Mouse (Mus musculus): ENCODE measurements around the gene Fbln2. TPM values are rescaled to one million over a fixed set of nuclear protein-coding genes. Genes with fewer than 3 reads are reported as not detected.

Fbln2 gene
- polyA plus RNA-seq, 1 experiment from 2014 or later, result 33.7 TPM

GRCm38 (mm10) chr6:91281206-91281605, 69.0 kb downstream of the Fbln2 start:
- Histone ChIP-seq H3K4me1 (peaks cover 24% of the 10 kb centered on the region), H3K4me3 (replicated peaks) (no peak overlapping the region), H3K36me3 (no peaks in the 10 kb centered on the region), H3K4me2 (no peak overlapping the region), H3K27ac (replicated peaks) (no peak overlapping the region), H3K9ac (replicated peaks) (no peak overlapping the region), H3K9me3 (replicated peaks) (no peaks in the 10 kb centered on the region), H3K27me3 (replicated peaks) (peaks cover 6% of the 10 kb centered on the region)
- WGBS, result 5% methylated on average over 6 of the region's 6 CpGs
- peak; percentile 36 for ATAC-seq (ENCODE audit: low FRiP score)

- H3K27me3 ChIP-seq (replicated peaks), result peaks cover 10% of the 10 kb centered on the region
- H3K36me3 ChIP-seq, result no peaks in the 10 kb centered on the region
- no peak overlapping the region for H3K27ac ChIP-seq (replicated peaks)
- no peak overlapping the region for H3K4me3 ChIP-seq (replicated peaks)
- no peak for ATAC-seq (ENCODE audit: low FRiP score)
- no peaks in the 10 kb centered on the region for H3K9me3 ChIP-seq (replicated peaks)
- peaks cover 29% of the 10 kb centered on the region for H3K4me1 ChIP-seq
- no peak overlapping the region for H3K4me2 ChIP-seq
- H3K9ac ChIP-seq (replicated peaks), result no peak overlapping the region
- 43% methylated on average over 5 of the region's 5 CpGs for WGBS
These were observed 69.5 kb downstream of the Fbln2 start for GRCm38 (mm10) chr6:91281747-91282146.

GRCm38 (mm10) chr6:91283031-91283430, 70.8 kb downstream of the Fbln2 start:
- H3K27ac ChIP-seq (replicated peaks), result no peak overlapping the region
- no peak overlapping the region for H3K4me3 ChIP-seq (replicated peaks)
- ATAC-seq (ENCODE audit: low FRiP score), result no peak
- peaks cover 31% of the 10 kb centered on the region for H3K4me1 ChIP-seq
- 84% methylated on average over 7 of the region's 7 CpGs for WGBS
- no peaks in the 10 kb centered on the region for H3K36me3 ChIP-seq
- H3K27me3 ChIP-seq (replicated peaks), result peaks cover 19% of the 10 kb centered on the region
- H3K9ac ChIP-seq (replicated peaks), result no peak overlapping the region
- H3K4me2 ChIP-seq, result no peak overlapping the region
- no peaks in the 10 kb centered on the region for H3K9me3 ChIP-seq (replicated peaks)

- 5% methylated on average over 35 of the region's 35 CpGs for WGBS
- Histone ChIP-seq H3K4me3 (replicated peaks) (peak overlapping the region; percentile 34), H3K4me2 (peak overlapping the region; percentile 71), H3K27me3 (replicated peaks) (peaks cover 23% of the 10 kb centered on the region), H3K36me3 (no peaks in the 10 kb centered on the region), H3K9ac (replicated peaks) (peak overlapping the region; percentile 44), H3K9me3 (replicated peaks) (no peaks in the 10 kb centered on the region), H3K4me1 (peaks cover 31% of the 10 kb centered on the region), H3K27ac (replicated peaks) (peak overlapping the region; percentile 42)
- ATAC-seq (ENCODE audit: low FRiP score), result peak; percentile 80
These were observed 72.5 kb downstream of the Fbln2 start for GRCm38 (mm10) chr6:91284521-91285449.

DNA sequence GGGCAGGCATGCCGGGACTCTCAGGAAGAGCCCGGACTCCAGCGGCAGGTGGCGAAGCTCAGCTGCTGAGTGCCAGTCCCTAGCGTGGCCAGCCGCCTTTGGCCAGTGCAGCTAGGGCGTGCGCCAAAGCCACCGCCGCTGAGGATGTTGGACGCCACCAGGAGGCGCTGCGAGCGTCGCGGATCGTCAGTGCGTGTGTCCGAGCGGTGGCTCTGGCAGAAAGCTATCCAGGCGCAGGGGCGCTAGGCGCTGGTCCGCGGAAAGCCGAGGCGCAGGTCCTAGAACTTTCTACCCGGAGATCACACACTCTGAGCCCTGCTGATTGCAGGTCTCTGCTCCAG, 73.2 kb downstream of the Fbln2 start:
- no peaks in the 10 kb centered on the region for H3K9me3 ChIP-seq (replicated peaks)
- peak; percentile 79 for ATAC-seq (ENCODE audit: low FRiP score)
- under 1% methylated on average over 28 of the region's 28 CpGs for WGBS
- peak overlapping the region; percentile 42 for H3K27ac ChIP-seq (replicated peaks)
- peaks cover 23% of the 10 kb centered on the region for H3K27me3 ChIP-seq (replicated peaks)
- H3K4me3 ChIP-seq (replicated peaks), result peak overlapping the region; percentile 34
- no peaks in the 10 kb centered on the region for H3K36me3 ChIP-seq
- peaks cover 31% of the 10 kb centered on the region for H3K4me1 ChIP-seq
- H3K9ac ChIP-seq (replicated peaks), result peak overlapping the region; percentile 44
- H3K4me2 ChIP-seq, result peak overlapping the region; percentile 71

DNA sequence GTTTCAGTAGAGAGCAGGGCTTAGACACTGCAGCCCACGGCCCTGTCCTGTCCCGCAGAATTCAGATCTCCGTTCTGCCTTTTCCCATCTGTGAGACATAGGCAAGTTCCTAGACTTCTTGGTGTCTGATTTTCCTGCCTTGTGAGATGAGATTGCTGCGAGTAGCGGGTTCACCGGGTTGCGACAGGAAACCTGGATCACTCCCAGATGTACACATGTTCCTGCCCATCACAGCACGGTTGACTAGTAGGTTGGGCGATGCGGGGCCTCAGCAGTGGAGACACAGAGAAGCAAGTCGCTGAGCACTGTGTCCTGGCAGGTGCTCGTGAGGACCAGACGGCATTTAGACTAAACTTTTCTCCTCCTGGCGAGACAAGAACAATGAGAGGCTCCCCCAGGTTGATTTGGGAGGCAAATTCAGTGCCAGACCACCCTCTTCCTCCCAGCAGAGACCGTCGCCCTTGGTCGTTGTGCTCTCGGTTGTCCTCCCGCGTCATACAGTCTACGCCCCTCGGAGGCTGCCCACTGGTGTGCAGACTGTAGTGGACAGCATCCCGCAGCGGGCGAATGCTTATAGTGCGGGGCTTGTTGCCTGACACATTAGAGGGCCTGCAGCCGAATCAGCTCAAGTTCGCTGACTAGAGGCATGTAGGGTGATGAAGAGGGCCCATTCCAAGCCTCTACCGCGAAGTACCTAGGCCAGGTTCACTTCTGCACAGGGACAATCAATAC, 73.7 kb downstream of the Fbln2 start:
- peak; percentile 29; the same call in 1 of the 2 replicates for ATAC-seq (ENCODE audit: low FRiP score)
- peaks cover 31% of the 10 kb centered on the region for H3K4me1 ChIP-seq
- no peaks in the 10 kb centered on the region for H3K36me3 ChIP-seq
- no peak overlapping the region; the same call in 1 of the 2 replicates for H3K27ac ChIP-seq (replicated peaks)
- peak overlapping the region; percentile 71 for H3K4me2 ChIP-seq
- H3K9me3 ChIP-seq (replicated peaks), result no peaks in the 10 kb centered on the region
- WGBS, result 30% methylated on average over 30 of the region's 30 CpGs
- peak overlapping the region; percentile 44 for H3K9ac ChIP-seq (replicated peaks)
- H3K27me3 ChIP-seq (replicated peaks), result peaks cover 23% of the 10 kb centered on the region
- H3K4me3 ChIP-seq (replicated peaks), result peak overlapping the region; percentile 34

GRCm38 (mm10) chr6:91286624-91287023, 74.4 kb downstream of the Fbln2 start:
- ATAC-seq (ENCODE audit: low FRiP score), result no peak
- H3K27ac ChIP-seq (replicated peaks), result no peak overlapping the region
- H3K4me2 ChIP-seq, result peak overlapping the region; percentile 71
- H3K4me1 ChIP-seq, result peaks cover 31% of the 10 kb centered on the region
- H3K36me3 ChIP-seq, result no peaks in the 10 kb centered on the region
- H3K9me3 ChIP-seq (replicated peaks), result no peaks in the 10 kb centered on the region
- H3K9ac ChIP-seq (replicated peaks), result no peak overlapping the region
- WGBS, result 3% methylated on average over 15 of the region's 15 CpGs
- peaks cover 23% of the 10 kb centered on the region for H3K27me3 ChIP-seq (replicated peaks)
- H3K4me3 ChIP-seq (replicated peaks), result no peak overlapping the region

DNA sequence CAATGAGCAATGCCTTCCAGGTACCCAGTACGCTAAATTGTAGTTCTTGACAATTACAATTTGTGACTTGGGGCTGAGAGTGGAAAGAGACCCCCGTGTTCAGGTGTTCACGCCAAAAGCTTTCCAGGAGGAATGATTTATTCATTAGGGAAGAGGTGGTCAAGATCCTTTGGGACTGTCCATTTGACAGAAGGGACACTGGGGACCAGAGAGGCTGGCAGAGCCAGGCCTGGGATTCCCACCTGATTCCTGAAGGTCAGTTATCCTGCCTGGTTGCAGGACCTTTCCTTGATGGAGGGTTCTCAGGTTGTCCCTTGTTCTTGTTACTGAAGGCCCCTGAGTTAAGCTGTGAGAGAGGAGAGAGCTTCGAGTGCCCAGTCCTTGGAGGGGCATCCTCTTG, 74.9 kb downstream of the Fbln2 start:
- no peak overlapping the region for H3K9ac ChIP-seq (replicated peaks)
- no peaks in the 10 kb centered on the region for H3K36me3 ChIP-seq
- H3K4me2 ChIP-seq, result no peak overlapping the region; the same call in 1 of the 2 replicates
- peaks cover 31% of the 10 kb centered on the region for H3K4me1 ChIP-seq
- WGBS, result 70% methylated on average over 4 of the region's 4 CpGs
- H3K27ac ChIP-seq (replicated peaks), result no peak overlapping the region
- H3K9me3 ChIP-seq (replicated peaks), result no peaks in the 10 kb centered on the region
- no peak for ATAC-seq (ENCODE audit: low FRiP score)
- H3K4me3 ChIP-seq (replicated peaks), result no peak overlapping the region
- H3K27me3 ChIP-seq (replicated peaks), result peaks cover 23% of the 10 kb centered on the region

DNA sequence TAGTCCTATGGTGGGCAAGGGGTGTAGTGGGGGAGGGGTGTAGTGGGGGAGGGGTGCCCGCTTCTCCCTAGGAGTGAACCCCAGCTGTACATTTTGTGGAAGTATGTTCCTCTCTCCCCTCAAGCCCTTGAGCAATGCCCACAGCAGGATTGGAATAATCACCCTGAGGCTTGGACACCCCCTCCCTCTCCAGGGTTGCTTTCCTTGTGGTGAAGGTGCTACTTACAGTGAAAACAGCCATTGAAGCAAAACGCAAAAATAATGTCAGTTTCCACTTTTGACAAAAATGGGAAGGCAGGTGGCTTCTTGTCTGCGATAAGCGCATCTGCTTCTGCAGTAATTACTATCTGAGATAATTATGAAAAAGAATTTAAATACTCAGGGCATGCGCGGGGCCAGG, 75.4 kb downstream of the Fbln2 start:
- H3K9ac ChIP-seq (replicated peaks), result no peak overlapping the region
- peaks cover 23% of the 10 kb centered on the region for H3K27me3 ChIP-seq (replicated peaks)
- WGBS, result 71% methylated on average over 6 of the region's 6 CpGs
- peaks cover 31% of the 10 kb centered on the region for H3K4me1 ChIP-seq
- H3K4me2 ChIP-seq, result no peak overlapping the region
- H3K27ac ChIP-seq (replicated peaks), result no peak overlapping the region
- H3K9me3 ChIP-seq (replicated peaks), result no peaks in the 10 kb centered on the region
- ATAC-seq (ENCODE audit: low FRiP score), result no peak
- H3K4me3 ChIP-seq (replicated peaks), result no peak overlapping the region
- no peaks in the 10 kb centered on the region for H3K36me3 ChIP-seq

- Histone ChIP-seq H3K9me3 (replicated peaks) (no peaks in the 10 kb centered on the region), H3K9ac (replicated peaks) (no peak overlapping the region), H3K4me2 (no peak overlapping the region), H3K27me3 (replicated peaks) (peaks cover 23% of the 10 kb centered on the region), H3K27ac (replicated peaks) (no peak overlapping the region), H3K36me3 (no peaks in the 10 kb centered on the region), H3K4me3 (replicated peaks) (no peak overlapping the region), H3K4me1 (peaks cover 31% of the 10 kb centered on the region)
- 76% methylated on average over 3 of the region's 3 CpGs for WGBS
- ATAC-seq (ENCODE audit: low FRiP score), result no peak
These were observed 76.1 kb downstream of the Fbln2 start for GRCm38 (mm10) chr6:91288251-91288785.

- Histone ChIP-seq H3K36me3 (no peaks in the 10 kb centered on the region), H3K4me1 (peaks cover 31% of the 10 kb centered on the region), H3K9ac (replicated peaks) (no peak overlapping the region), H3K4me3 (replicated peaks) (no peak overlapping the region), H3K27ac (replicated peaks) (no peak overlapping the region), H3K4me2 (no peak overlapping the region), H3K9me3 (replicated peaks) (no peaks in the 10 kb centered on the region), H3K27me3 (replicated peaks) (peaks cover 22% of the 10 kb centered on the region)
- WGBS, result 71% methylated on average over 1 of the region's 1 CpGs
- no peak for ATAC-seq (ENCODE audit: low FRiP score)
These were observed 76.7 kb downstream of the Fbln2 start for GRCm38 (mm10) chr6:91288961-91289360.

All from neural tube, embryonic 15.5 days (tissue).